Mouse (Mus musculus) liver, postnatal 0 days (tissue): ENCODE results near the gene Pelp1. TPM values are rescaled to one million over a fixed set of nuclear protein-coding genes. Genes with fewer than 3 reads are reported as not detected.
"Not testable (repeated sequence)": the region's sequence is repeated elsewhere in the genome, so short reads cannot be mapped to it uniquely, and the experiment has no call there.

Experiments used
- ATAC-seq: fragments of 200-750 bp; cut with Nextera tagmentation; 2 replicates; pipeline ENCODE4 v1.8.0; 2017; ENCODE audit warnings: mild to moderate bottlenecking, moderate library complexity
- DNase-seq: peaks from one replicate; pipeline ENCODE4 v3.0.0-alpha.2; 2016
- H3K27ac ChIP-seq: fragments of 300-500 bp; sonication (generic); 2 replicates; pipeline ENCODE4 v1.5.1; 2014; ENCODE audit warnings: antibody characterized with exemption, moderate library complexity, mild to moderate bottlenecking, low read depth
- H3K27me3 ChIP-seq: fragments of 300-500 bp; sonication (generic); 2 replicates; pipeline ENCODE4 v1.6.1; 2014; ENCODE audit warnings: low read length, control low read depth, mixed read lengths; ENCODE audit not compliant: insufficient read depth
- H3K36me3 ChIP-seq: fragments of 300-500 bp; sonication (generic); replicated peaks from 2 replicates; pipeline ENCODE4 v1.6.1; 2014; ENCODE audit warnings: mild to moderate bottlenecking, control low read depth, low read length, moderate library complexity, mixed read lengths; ENCODE audit not compliant: insufficient read depth
- H3K4me1 ChIP-seq: fragments of 300-500 bp; sonication (generic); 2 replicates; pipeline ENCODE4 v1.6.1; 2014; ENCODE audit warnings: antibody characterized with exemption, mild to moderate bottlenecking, control low read depth; ENCODE audit not compliant: insufficient read depth
- H3K4me2 ChIP-seq: fragments of 300-500 bp; sonication (generic); 2 replicates; pipeline ENCODE4 v1.6.1; 2014; ENCODE audit warnings: low read depth, mild to moderate bottlenecking, low read length, moderate library complexity, mixed read lengths
- H3K4me3 ChIP-seq: fragments of 300-500 bp; sonication (generic); 2 replicates; pipeline ENCODE4 v1.5.1; 2014; ENCODE audit warnings: low read depth, low read length
- H3K9ac ChIP-seq: fragments of 300-500 bp; sonication (generic); replicated peaks from 2 replicates; pipeline ENCODE4 v1.6.1; 2014; ENCODE audit warnings: mild to moderate bottlenecking, moderate library complexity
- H3K9me3 ChIP-seq: fragments of 300-500 bp; sonication (generic); 2 replicates; pipeline ENCODE4 v1.6.1; 2016; ENCODE audit warnings: mild to moderate bottlenecking, control low read depth, low read length, mixed read lengths
- CTCF ChIP-seq: sonication (generic); IDR thresholded peaks from 2 replicates; pipeline ENCODE4 v1.5.1; 2016; ENCODE audit warnings: antibody characterized with exemption, low read depth
- EP300 ChIP-seq: IDR thresholded peaks from 2 replicates; pipeline ENCODE4 v1.6.1; 2016; ENCODE audit warnings: antibody characterized with exemption, low read depth, mild to moderate bottlenecking
- WGBS: fragments of 180-500 bp; shearing (Covaris S2); extraction: QIAGEN DNeasy Blood & Tissue Kit; methylation state at CpG from one replicate; pipeline ENCODE4 v1.1.7; 2014; ENCODE audit not compliant: insufficient replicate concordance; 5-methylcytosine and 5-hydroxymethylcytosine counted together
- polyA plus RNA-seq: library from polyadenylated mRNA; unstranded; fragments of >200 nt; fragmentation: Nextera tagmentation; extraction: Ambion mirVana; gene quantifications from 2 replicates; pipeline ENCODE4 v1.2.1, GENCODE M21; 2015

Gene Pelp1
- polyA plus RNA-seq, 1 experiment from 2014 or later: 6.1 TPM

GRCm38 (mm10) chr11:70380478-70381005, 29.3 kb downstream of the Pelp1 start:
- no peak for ATAC-seq
- Histone ChIP-seq H3K36me3 (no peaks in the 10 kb centered on the region), H3K4me3 (no peak overlapping the region), H3K27ac (no peak overlapping the region), H3K27me3 (no peaks in the 10 kb centered on the region), H3K4me1 (no peaks in the 10 kb centered on the region), H3K4me2 (no peak overlapping the region), H3K9ac (no peak overlapping the region), H3K9me3 (no peaks in the 10 kb centered on the region)
- no peak for TF ChIP-seq CTCF
- TF ChIP-seq EP300: no peak
- no peak for DNase-seq
- WGBS: 38% methylated on average over 1 of the region's 1 CpGs

GRCm38 (mm10) chr11:70376054-70376453, 33.8 kb downstream of the Pelp1 start:
- ATAC-seq (no peak), DNase-seq (no peak)
- Histone ChIP-seq H3K27me3 (no peaks in the 10 kb centered on the region), H3K4me2 (no peak overlapping the region), H3K9me3 (no peaks in the 10 kb centered on the region), H3K4me1 (no peaks in the 10 kb centered on the region), H3K27ac (no peak overlapping the region; the same call in 1 of the 2 replicates), H3K4me3 (no peak overlapping the region), H3K36me3 (no peaks in the 10 kb centered on the region), H3K9ac (no peak overlapping the region)
- TF ChIP-seq EP300 (no peak), CTCF (no peak)
- 36% methylated on average over 6 of the region's 6 CpGs for WGBS

- H3K36me3 ChIP-seq: no peaks in the 10 kb centered on the region
- DNase-seq (no peak), ATAC-seq (peak; percentile 33; the same call in 1 of the 2 replicates)
- no peaks in the 10 kb centered on the region for H3K9me3 ChIP-seq
- H3K27ac ChIP-seq: no peak overlapping the region
- no peaks in the 10 kb centered on the region for H3K27me3 ChIP-seq
- WGBS: 25% methylated on average over 3 of the region's 3 CpGs
- no peak overlapping the region for H3K4me2 ChIP-seq
- H3K4me3 ChIP-seq: no peak overlapping the region
- no peaks in the 10 kb centered on the region for H3K4me1 ChIP-seq
- H3K9ac ChIP-seq: no peak overlapping the region
- TF ChIP-seq CTCF (peak; percentile 10; the same call in 1 of the 2 replicates), EP300 (no peak)
These were observed 35.5 kb downstream of the Pelp1 start for GRCm38 (mm10) chr11:70374302-70374701.

- WGBS: 65% methylated on average over 7 of the region's 7 CpGs
- TF ChIP-seq CTCF (no peak), EP300 (no peak)
These were observed 36.8 kb downstream of the Pelp1 start for GRCm38 (mm10) chr11:70372849-70373557.

GRCm38 (mm10) chr11:70372396-70372795, 37.4 kb downstream of the Pelp1 start:
- no peaks in the 10 kb centered on the region for H3K4me1 ChIP-seq
- H3K4me2 ChIP-seq: no peak overlapping the region
- H3K4me3 ChIP-seq: no peak overlapping the region
- H3K27ac ChIP-seq: no peak overlapping the region
- no peaks in the 10 kb centered on the region for H3K27me3 ChIP-seq
- TF ChIP-seq CTCF (no peak), EP300 (no peak)
- ATAC-seq: no peak
- H3K9me3 ChIP-seq: no peaks in the 10 kb centered on the region
- no peaks in the 10 kb centered on the region for H3K36me3 ChIP-seq
- no peak for DNase-seq
- no peak overlapping the region for H3K9ac ChIP-seq

More at GRCm38 (mm10) chr11:70372849-70373557, 36.8 kb downstream of the Pelp1 start:
- H3K27me3 ChIP-seq: no peaks in the 10 kb centered on the region
- ATAC-seq (no peak), DNase-seq (no peak)
- no peak overlapping the region for H3K4me2 ChIP-seq
- no peak overlapping the region for H3K9ac ChIP-seq
- no peaks in the 10 kb centered on the region for H3K36me3 ChIP-seq
- 0 out of 2 replicates have a peak overlapping the region, but pooled peaks have one; percentile 7 for H3K27ac ChIP-seq
- H3K4me1 ChIP-seq: no peaks in the 10 kb centered on the region
- H3K9me3 ChIP-seq: no peaks in the 10 kb centered on the region
- no peak overlapping the region for H3K4me3 ChIP-seq

GRCm38 (mm10) chr11:70368626-70369025, 41.2 kb downstream of the Pelp1 start:
- not testable (repeated sequence) for ATAC-seq

GRCm38 (mm10) chr11:70367701-70368100, 42.1 kb downstream of the Pelp1 start:
- not testable (repeated sequence) for H3K4me2 ChIP-seq, H3K4me1 ChIP-seq, DNase-seq, H3K9ac ChIP-seq, ATAC-seq, H3K9me3 ChIP-seq, H3K4me3 ChIP-seq, H3K27ac ChIP-seq, H3K27me3 ChIP-seq, H3K36me3 ChIP-seq
- 86% methylated on average over 6 of the region's 6 CpGs for WGBS

More at GRCm38 (mm10) chr11:70368626-70369025, 41.2 kb downstream of the Pelp1 start:
- not testable (repeated sequence) for H3K9me3 ChIP-seq, H3K4me3 ChIP-seq, H3K4me2 ChIP-seq, H3K9ac ChIP-seq, H3K4me1 ChIP-seq, H3K27me3 ChIP-seq, DNase-seq, H3K27ac ChIP-seq, H3K36me3 ChIP-seq
- 72% methylated on average over 2 of the region's 2 CpGs for WGBS
